Mouse (Mus musculus): ENCODE measurements around the gene Cracr2b. TPM values are rescaled to one million over a fixed set of nuclear protein-coding genes. Genes with fewer than 3 reads are reported as not detected.

Cracr2b gene
- polyA plus RNA-seq, 1 experiment from 2014 or later: 5.2 TPM

GRCm38 (mm10) chr7:141486239-141486638, 25.3 kb downstream of the Cracr2b start:
- Histone ChIP-seq H3K4me3 (replicated peaks; ENCODE audit: low read length) (no peak overlapping the region), H3K9ac (replicated peaks; ENCODE audit: low read depth, low read length) (no peak overlapping the region), H3K27me3 (replicated peaks; ENCODE audit: control insufficient read depth, insufficient read depth, low read length) (peaks cover 3% of the 10 kb centered on the region; the same call in 1 of the 2 replicates), H3K4me2 (ENCODE audit: low read length) (no peak overlapping the region), H3K27ac (ENCODE audit: low read length) (no peak overlapping the region), H3K4me1 (replicated peaks; ENCODE audit: control insufficient read depth, insufficient read depth, low read length) (peaks cover 20% of the 10 kb centered on the region), H3K36me3 (ENCODE audit: control insufficient read depth, insufficient read depth) (no peaks in the 10 kb centered on the region), H3K9me3 (ENCODE audit: control insufficient read depth, low read length) (no peaks in the 10 kb centered on the region)
- WGBS: 92% methylated on average over 1 of the region's 1 CpGs
- ATAC-seq: no peak

GRCm38 (mm10) chr7:141487141-141487540, 26.2 kb downstream of the Cracr2b start:
- H3K4me1 ChIP-seq (replicated peaks; ENCODE audit: control insufficient read depth, insufficient read depth, low read length): peaks cover 14% of the 10 kb centered on the region
- H3K4me3 ChIP-seq (replicated peaks; ENCODE audit: low read length): no peak overlapping the region
- H3K4me2 ChIP-seq (ENCODE audit: low read length): no peak overlapping the region
- no peak overlapping the region for H3K9ac ChIP-seq (replicated peaks; ENCODE audit: low read depth, low read length)
- ATAC-seq: no peak
- H3K9me3 ChIP-seq (ENCODE audit: control insufficient read depth, low read length): no peaks in the 10 kb centered on the region
- no peak overlapping the region for H3K27ac ChIP-seq (ENCODE audit: low read length)
- 92% methylated on average over 7 of the region's 7 CpGs for WGBS
- peaks cover 3% of the 10 kb centered on the region; the same call in 1 of the 2 replicates for H3K27me3 ChIP-seq (replicated peaks; ENCODE audit: control insufficient read depth, insufficient read depth, low read length)
- no peaks in the 10 kb centered on the region for H3K36me3 ChIP-seq (ENCODE audit: control insufficient read depth, insufficient read depth)

- WGBS: 82% methylated on average over 2 of the region's 2 CpGs
- no peaks in the 10 kb centered on the region for H3K27me3 ChIP-seq (replicated peaks; ENCODE audit: control insufficient read depth, insufficient read depth, low read length)
- no peak overlapping the region for H3K4me3 ChIP-seq (replicated peaks; ENCODE audit: low read length)
- H3K4me1 ChIP-seq (replicated peaks; ENCODE audit: control insufficient read depth, insufficient read depth, low read length): no peaks in the 10 kb centered on the region
- no peak overlapping the region for H3K9ac ChIP-seq (replicated peaks; ENCODE audit: low read depth, low read length)
- no peak overlapping the region for H3K4me2 ChIP-seq (ENCODE audit: low read length)
- no peak for ATAC-seq
- no peak overlapping the region for H3K27ac ChIP-seq (ENCODE audit: low read length)
- no peaks in the 10 kb centered on the region for H3K9me3 ChIP-seq (ENCODE audit: control insufficient read depth, low read length)
- H3K36me3 ChIP-seq (ENCODE audit: control insufficient read depth, insufficient read depth): no peaks in the 10 kb centered on the region
Observed at GRCm38 (mm10) chr7:141491151-141491550, 30.3 kb downstream of the Cracr2b start.

GRCm38 (mm10) chr7:141492738-141493137, 31.8 kb downstream of the Cracr2b start:
- H3K9me3 ChIP-seq (ENCODE audit: control insufficient read depth, low read length): no peaks in the 10 kb centered on the region

GRCm38 (mm10) chr7:141493729-141494128, 32.8 kb downstream of the Cracr2b start:
- Histone ChIP-seq H3K4me1 (replicated peaks; ENCODE audit: control insufficient read depth, insufficient read depth, low read length) (no peaks in the 10 kb centered on the region), H3K27ac (ENCODE audit: low read length) (no peak overlapping the region), H3K4me2 (ENCODE audit: low read length) (no peak overlapping the region), H3K9ac (replicated peaks; ENCODE audit: low read depth, low read length) (no peak overlapping the region), H3K4me3 (replicated peaks; ENCODE audit: low read length) (no peak overlapping the region), H3K9me3 (ENCODE audit: control insufficient read depth, low read length) (no peaks in the 10 kb centered on the region), H3K36me3 (ENCODE audit: control insufficient read depth, insufficient read depth) (no peaks in the 10 kb centered on the region), H3K27me3 (replicated peaks; ENCODE audit: control insufficient read depth, insufficient read depth, low read length) (no peaks in the 10 kb centered on the region)
- no peak for ATAC-seq
- 92% methylated on average over 1 of the region's 1 CpGs for WGBS

More at GRCm38 (mm10) chr7:141492738-141493137, 31.8 kb downstream of the Cracr2b start:
- Histone ChIP-seq H3K4me2 (ENCODE audit: low read length) (no peak overlapping the region), H3K36me3 (ENCODE audit: control insufficient read depth, insufficient read depth) (no peaks in the 10 kb centered on the region), H3K27ac (ENCODE audit: low read length) (no peak overlapping the region), H3K9ac (replicated peaks; ENCODE audit: low read depth, low read length) (no peak overlapping the region), H3K4me1 (replicated peaks; ENCODE audit: control insufficient read depth, insufficient read depth, low read length) (no peaks in the 10 kb centered on the region), H3K4me3 (replicated peaks; ENCODE audit: low read length) (no peak overlapping the region), H3K27me3 (replicated peaks; ENCODE audit: control insufficient read depth, insufficient read depth, low read length) (no peaks in the 10 kb centered on the region)
- ATAC-seq: no peak
- WGBS: 92% methylated on average over 5 of the region's 5 CpGs

- 94% methylated on average over 2 of the region's 2 CpGs for WGBS
- H3K36me3 ChIP-seq (ENCODE audit: control insufficient read depth, insufficient read depth): peaks cover 2% of the 10 kb centered on the region; the same call in 1 of the 2 replicates
- no peak overlapping the region for H3K27ac ChIP-seq (ENCODE audit: low read length)
- ATAC-seq: no peak
- H3K4me2 ChIP-seq (ENCODE audit: low read length): no peak overlapping the region
- H3K4me1 ChIP-seq (replicated peaks; ENCODE audit: control insufficient read depth, insufficient read depth, low read length): no peaks in the 10 kb centered on the region
- H3K27me3 ChIP-seq (replicated peaks; ENCODE audit: control insufficient read depth, insufficient read depth, low read length): no peaks in the 10 kb centered on the region
- H3K9ac ChIP-seq (replicated peaks; ENCODE audit: low read depth, low read length): no peak overlapping the region
- H3K9me3 ChIP-seq (ENCODE audit: control insufficient read depth, low read length): no peaks in the 10 kb centered on the region
- no peak overlapping the region for H3K4me3 ChIP-seq (replicated peaks; ENCODE audit: low read length)
Observed at GRCm38 (mm10) chr7:141495379-141495778, 34.5 kb downstream of the Cracr2b start.

GRCm38 (mm10) chr7:141495940-141496339, 35.0 kb downstream of the Cracr2b start:
- no peak for ATAC-seq
- peaks cover 2% of the 10 kb centered on the region; the same call in 1 of the 2 replicates for H3K36me3 ChIP-seq (ENCODE audit: control insufficient read depth, insufficient read depth)
- no peak overlapping the region for H3K27ac ChIP-seq (ENCODE audit: low read length)
- no peak overlapping the region for H3K4me3 ChIP-seq (replicated peaks; ENCODE audit: low read length)
- no peak overlapping the region for H3K9ac ChIP-seq (replicated peaks; ENCODE audit: low read depth, low read length)
- no peak overlapping the region for H3K4me2 ChIP-seq (ENCODE audit: low read length)
- 87% methylated on average over 4 of the region's 4 CpGs for WGBS
- no peaks in the 10 kb centered on the region for H3K4me1 ChIP-seq (replicated peaks; ENCODE audit: control insufficient read depth, insufficient read depth, low read length)
- no peaks in the 10 kb centered on the region for H3K9me3 ChIP-seq (ENCODE audit: control insufficient read depth, low read length)
- no peaks in the 10 kb centered on the region for H3K27me3 ChIP-seq (replicated peaks; ENCODE audit: control insufficient read depth, insufficient read depth, low read length)

GRCm38 (mm10) chr7:141497600-141497999, 36.7 kb downstream of the Cracr2b start:
- 95% methylated on average over 3 of the region's 3 CpGs for WGBS
- Histone ChIP-seq H3K4me1 (replicated peaks; ENCODE audit: control insufficient read depth, insufficient read depth, low read length) (no peaks in the 10 kb centered on the region), H3K4me3 (replicated peaks; ENCODE audit: low read length) (no peak overlapping the region), H3K27me3 (replicated peaks; ENCODE audit: control insufficient read depth, insufficient read depth, low read length) (no peaks in the 10 kb centered on the region), H3K9ac (replicated peaks; ENCODE audit: low read depth, low read length) (no peak overlapping the region), H3K27ac (ENCODE audit: low read length) (no peak overlapping the region), H3K4me2 (ENCODE audit: low read length) (no peak overlapping the region), H3K9me3 (ENCODE audit: control insufficient read depth, low read length) (no peaks in the 10 kb centered on the region), H3K36me3 (ENCODE audit: control insufficient read depth, insufficient read depth) (peaks cover 2% of the 10 kb centered on the region; the same call in 1 of the 2 replicates)
- ATAC-seq: no peak

- Histone ChIP-seq H3K9ac (replicated peaks; ENCODE audit: low read depth, low read length) (no peak overlapping the region), H3K4me3 (replicated peaks; ENCODE audit: low read length) (no peak overlapping the region), H3K9me3 (ENCODE audit: control insufficient read depth, low read length) (no peaks in the 10 kb centered on the region), H3K27me3 (replicated peaks; ENCODE audit: control insufficient read depth, insufficient read depth, low read length) (no peaks in the 10 kb centered on the region), H3K27ac (ENCODE audit: low read length) (no peak overlapping the region), H3K4me2 (ENCODE audit: low read length) (no peak overlapping the region), H3K4me1 (replicated peaks; ENCODE audit: control insufficient read depth, insufficient read depth, low read length) (no peaks in the 10 kb centered on the region), H3K36me3 (ENCODE audit: control insufficient read depth, insufficient read depth) (peaks cover 2% of the 10 kb centered on the region; the same call in 1 of the 2 replicates)
- no peak for ATAC-seq
- WGBS: 88% methylated on average over 7 of the region's 7 CpGs
Observed at GRCm38 (mm10) chr7:141501820-141502555, 41.1 kb downstream of the Cracr2b start.
